Mouse (Mus musculus): ENCODE measurements around the gene Chrnb4.
A peak's percentile ranks its signal among the peaks of the same experiment; 100 is the strongest.

DNA sequence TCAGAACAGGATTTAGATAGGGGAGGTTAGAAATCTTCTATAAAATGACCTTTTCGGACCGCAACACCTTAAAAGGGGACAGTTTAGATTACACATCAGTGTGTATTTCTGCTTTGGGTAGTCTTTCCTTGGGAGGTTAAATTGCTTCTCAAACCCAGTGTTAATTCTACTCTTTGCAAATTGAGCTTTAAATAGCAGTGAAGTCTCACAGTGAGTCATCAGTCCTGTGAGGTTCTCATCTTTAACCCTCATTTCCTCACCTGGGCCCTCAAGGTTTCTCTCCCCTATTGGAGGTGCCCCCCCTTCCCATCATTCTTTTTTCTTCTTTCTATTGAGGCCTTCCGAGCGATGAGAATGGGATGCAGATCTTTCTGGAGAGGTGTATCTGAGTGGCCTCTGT lies 48.3 kb upstream of the Chrnb4 start:
- no peak for TF ChIP-seq CTCF (conservative IDR thresholded peaks at IDR 0.05 in 1 of 2, IDR thresholded peaks at IDR 0.05 in 1 of 2; ENCODE audit: low read depth in 2 of 2, low read length in 2 of 2)
- no peak for TF ChIP-seq RCOR1 (conservative IDR thresholded peaks at IDR 0.05; ENCODE audit: low read depth, low read length)
- TF ChIP-seq POLR2A (IDR thresholded peaks at IDR 0.05; ENCODE audit: low read depth, low read length): no peak
- TF ChIP-seq MYC (IDR thresholded peaks at IDR 0.05; ENCODE audit: low read depth, low read length): no peak
- TF ChIP-seq ETS1 (conservative IDR thresholded peaks at IDR 0.05; ENCODE audit: low read depth, low read length): 0 out of 2 replicates have a peak, but pooled peaks have one; percentile 40
- no peak for TF ChIP-seq USF1 (IDR thresholded peaks at IDR 0.05; ENCODE audit: low read depth, low read length)
- peak; percentile 74 for TF ChIP-seq EP300 (IDR thresholded peaks at IDR 0.05; ENCODE audit: low read length)
- peak; percentile 61 for TF ChIP-seq IRF4 (IDR thresholded peaks at IDR 0.05; ENCODE audit: low read depth, low read length)
- TF ChIP-seq NRF1 (IDR thresholded peaks at IDR 0.05; ENCODE audit: low read depth, low read length): no peak
- no peak for TF ChIP-seq KAT2A (IDR thresholded peaks at IDR 0.05; ENCODE audit: insufficient replicate concordance, low read length)

All from CH12.LX (cell line).